Mouse (Mus musculus): ENCODE measurements at regions not wholly inside any gene's neighbourhood (a gene's known extent, or its start where the extent isn't known, plus 50 kb on each side); places are given as distances from the start of the nearest gene placed in this dataset.

- peak; percentile 22 to 30 for DNase-seq (ENCODE audit: low spot score in 2 of 2)
Observed at GRCm38 (mm10) chr17:87531411-87532157, 84.8 kb upstream of the Calm2 start.

GRCm38 (mm10) chr17:87532158-87532545, 85.4 kb upstream of the Calm2 start:
- peak in 1 of 2 experiments; percentile 12 for DNase-seq (ENCODE audit: low spot score in 2 of 2)

- peak in 1 of 2 experiments; percentile 12 for DNase-seq (ENCODE audit: low spot score in 2 of 2)
Observed at GRCm38 (mm10) chr17:87532762-87533161, 86.0 kb upstream of the Calm2 start.

- DNase-seq (ENCODE audit: low spot score in 2 of 2): no peak
Observed at GRCm38 (mm10) chr17:87549568-87549967, 86.2 kb upstream of the Epcam start.

GRCm38 (mm10) chr17:87550518-87551164, 85.1 kb upstream of the Epcam start:
- no peak for DNase-seq (ENCODE audit: low spot score in 2 of 2)

GRCm38 (mm10) chr17:87554561-87554960, 81.2 kb upstream of the Epcam start:
- DNase-seq (ENCODE audit: low spot score in 2 of 2): no peak

- no peak for DNase-seq (ENCODE audit: low spot score in 2 of 2)
Observed at GRCm38 (mm10) chr17:87558419-87558818, 77.4 kb upstream of the Epcam start.

GRCm38 (mm10) chr17:87559641-87560040, 76.1 kb upstream of the Epcam start:
- no peak for DNase-seq (ENCODE audit: low spot score in 2 of 2)

GRCm38 (mm10) chr17:87560923-87561322, 74.9 kb upstream of the Epcam start:
- DNase-seq (ENCODE audit: low spot score in 2 of 2): no peak

GRCm38 (mm10) chr17:87563375-87563774, 72.4 kb upstream of the Epcam start:
- DNase-seq (ENCODE audit: low spot score in 2 of 2): peak in 1 of 2 experiments; percentile 22

GRCm38 (mm10) chr17:87565631-87566030, 70.1 kb upstream of the Epcam start:
- DNase-seq (ENCODE audit: low spot score in 2 of 2): no peak

- DNase-seq (ENCODE audit: low spot score in 2 of 2): no peak
Observed at GRCm38 (mm10) chr17:87566296-87566695, 69.5 kb upstream of the Epcam start.

GRCm38 (mm10) chr17:87566996-87567395, 68.8 kb upstream of the Epcam start:
- no peak for DNase-seq (ENCODE audit: low spot score in 2 of 2)

- DNase-seq (ENCODE audit: low spot score in 2 of 2): no peak
Observed at GRCm38 (mm10) chr17:87567475-87567874, 68.3 kb upstream of the Epcam start.

GRCm38 (mm10) chr17:87569981-87570380, 65.8 kb upstream of the Epcam start:
- no peak for DNase-seq (ENCODE audit: low spot score in 2 of 2)

- peak in 1 of 2 experiments; percentile 17 for DNase-seq (ENCODE audit: low spot score in 2 of 2)
Observed at GRCm38 (mm10) chr17:87570676-87571344, 65.0 kb upstream of the Epcam start.

- DNase-seq (ENCODE audit: low spot score in 2 of 2): peak; percentile 96 to 98
Observed at GRCm38 (mm10) chr17:87571345-87571932, 64.3 kb upstream of the Epcam start.

GRCm38 (mm10) chr17:87583575-87583974, 52.2 kb upstream of the Epcam start:
- no peak for DNase-seq (ENCODE audit: low spot score in 2 of 2)

GRCm38 (mm10) chr17:87585355-87585754, 50.4 kb upstream of the Epcam start:
- DNase-seq (ENCODE audit: low spot score in 2 of 2): no peak
